Mouse (Mus musculus) MN1 (cell line): ENCODE results near the gene Gm3594.
"Not testable (repeated sequence)": the region's sequence is repeated elsewhere in the genome, so short reads cannot be mapped to it uniquely, and the experiment has no call there.

Source experiments
- DNase-seq: peaks from one replicate; pipeline ENCODE4 v3.0.0-alpha.2; 2016; ENCODE audit warnings: low spot score

The Gm3594 gene

DNA sequence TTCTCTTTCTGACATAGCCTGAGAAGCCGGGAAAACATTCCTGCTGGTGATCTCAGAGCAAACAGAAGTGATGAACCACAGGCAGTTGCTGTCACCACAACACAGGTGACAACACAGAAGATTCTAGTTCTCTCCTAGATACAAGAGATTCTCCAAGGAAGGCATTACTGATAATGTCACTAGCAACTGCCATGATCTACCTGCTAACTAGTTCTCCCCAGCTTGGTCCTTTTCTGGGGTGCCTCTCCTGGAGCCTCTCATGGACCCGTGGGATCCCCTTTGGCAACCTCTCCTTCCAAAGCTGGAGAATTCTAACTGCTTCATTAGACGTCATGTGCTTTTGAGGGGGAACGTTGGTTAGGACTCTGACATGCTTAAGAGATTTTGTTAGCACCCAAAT lies at the start of gene Gm3594:
Gm3594 (minus strand) TSS at position 101 of the 400 bp plus-strand sequence.
- not testable (repeated sequence) for DNase-seq

DNA sequence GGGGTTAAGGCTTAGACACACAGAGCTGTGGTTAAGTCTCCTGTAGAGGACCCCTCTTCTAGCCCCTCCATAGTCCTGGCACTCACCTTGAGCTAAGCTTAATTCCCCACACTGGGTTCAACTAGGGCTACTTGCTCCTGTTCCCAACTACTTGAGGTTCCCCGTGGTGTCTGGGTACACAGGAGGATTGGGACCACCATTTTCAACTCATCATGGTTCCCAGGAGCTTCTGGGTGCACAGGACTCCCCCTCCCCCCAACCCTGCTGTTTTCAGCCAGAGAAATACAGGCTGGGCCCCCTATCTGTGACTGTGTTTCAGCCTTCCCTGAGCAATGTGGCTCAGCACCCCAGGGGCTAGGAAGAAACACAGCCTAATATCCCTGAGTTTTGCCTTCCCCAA lies 41.9 kb upstream of the Gm3594 start:
- not testable (repeated sequence) for DNase-seq

DNA sequence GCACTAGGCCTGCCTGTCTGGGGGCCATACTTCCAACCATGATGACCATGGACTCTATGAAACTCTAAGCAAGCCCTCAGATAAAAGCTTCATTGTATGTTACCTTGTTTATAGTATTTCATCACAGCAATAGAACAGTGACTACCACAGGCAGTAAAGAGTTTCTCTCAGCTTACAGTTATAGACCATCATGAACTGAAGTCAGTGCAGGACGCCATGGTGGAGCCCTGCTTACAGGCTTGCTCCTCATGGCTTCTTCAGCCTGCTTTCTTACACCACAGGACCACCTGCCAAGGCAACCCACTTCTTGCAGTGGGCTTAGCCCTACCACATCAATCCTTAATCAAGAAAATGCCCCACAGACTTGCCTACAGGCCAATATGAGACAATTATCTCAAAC lies 41.1 kb upstream of the Gm3594 start:
- not testable (repeated sequence) for DNase-seq

DNA sequence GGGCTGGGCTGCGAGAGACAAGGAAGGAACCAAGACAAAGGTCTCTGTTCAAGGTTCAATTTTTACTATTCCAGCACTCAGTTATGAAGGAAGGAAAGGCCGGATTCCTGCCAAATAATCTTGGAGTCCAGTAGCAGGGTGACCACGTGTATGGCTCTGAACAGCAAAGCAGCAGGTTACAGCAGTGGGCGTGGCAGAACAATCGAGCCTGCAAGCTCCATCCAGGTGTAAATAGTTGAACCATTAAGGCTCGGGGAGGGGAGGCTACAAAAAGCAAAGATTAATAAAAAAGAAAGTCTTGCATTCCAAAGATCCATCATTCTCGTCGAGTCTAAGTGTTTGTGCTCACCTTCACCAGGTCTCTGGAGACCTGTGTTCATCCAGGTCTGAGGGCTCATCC lies 37.7 kb upstream of the Gm3594 start:
- DNase-seq, result not testable (repeated sequence)

DNA sequence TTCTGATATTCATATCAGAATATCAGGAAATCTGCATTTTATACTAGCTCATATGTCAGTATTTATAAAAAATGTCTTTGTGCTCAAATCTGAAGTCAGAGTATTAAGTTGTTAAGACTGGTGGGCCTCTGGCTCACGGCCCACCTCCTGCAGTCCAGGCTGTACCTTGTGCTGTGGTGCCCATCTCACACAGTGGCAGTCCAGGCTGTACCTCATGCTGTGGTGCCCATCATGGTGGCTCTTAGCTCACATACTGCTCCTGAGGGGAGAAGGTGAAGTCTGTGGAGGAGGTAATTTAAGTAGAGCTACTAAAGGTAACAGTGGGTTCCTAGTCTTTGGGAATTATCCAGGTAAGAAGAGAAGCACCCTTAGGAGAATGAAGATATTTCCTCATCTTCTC lies 27.4 kb upstream of the Gm3594 start:
- DNase-seq, result not testable (repeated sequence)

DNA sequence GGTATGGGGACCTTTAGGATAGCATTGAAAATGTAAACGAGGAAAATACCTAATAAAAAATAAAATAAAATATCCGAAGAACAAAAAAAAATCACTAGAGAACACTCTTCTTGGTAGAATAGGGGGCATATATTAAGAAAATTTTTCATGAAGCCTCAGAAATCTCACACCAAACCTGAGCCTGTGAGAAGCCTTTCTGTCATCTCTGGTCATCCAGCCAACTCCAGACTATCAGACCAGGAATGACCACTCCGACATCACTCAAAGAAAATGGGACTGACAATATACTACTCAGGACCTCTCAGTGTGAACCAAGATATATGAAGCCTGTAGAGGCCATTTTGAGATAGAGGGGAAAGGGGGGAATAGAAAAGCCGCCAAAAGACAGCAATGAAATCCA lies 3.6 kb downstream of the Gm3594 start:
- DNase-seq, result not testable (repeated sequence)

DNA sequence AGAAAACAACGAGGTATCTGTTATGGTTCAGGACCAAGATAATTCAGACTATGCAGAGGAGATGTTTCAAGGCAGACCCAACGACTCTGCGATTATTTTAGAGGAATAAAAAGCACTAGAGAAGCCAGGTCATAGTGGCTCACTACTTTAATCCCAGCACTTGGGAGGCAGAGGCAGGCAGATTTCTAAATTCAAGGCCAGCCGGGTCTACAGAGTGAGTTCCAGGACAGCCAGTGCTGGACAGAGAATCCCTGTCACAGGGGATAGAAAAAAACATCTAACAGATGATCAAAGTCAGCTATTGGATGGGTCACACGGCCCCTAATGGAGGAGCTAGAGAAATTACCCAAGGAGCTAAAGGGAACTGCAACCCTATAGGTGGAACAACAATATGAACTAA lies 4.2 kb downstream of the Gm3594 start:
- not testable (repeated sequence) for DNase-seq

DNA sequence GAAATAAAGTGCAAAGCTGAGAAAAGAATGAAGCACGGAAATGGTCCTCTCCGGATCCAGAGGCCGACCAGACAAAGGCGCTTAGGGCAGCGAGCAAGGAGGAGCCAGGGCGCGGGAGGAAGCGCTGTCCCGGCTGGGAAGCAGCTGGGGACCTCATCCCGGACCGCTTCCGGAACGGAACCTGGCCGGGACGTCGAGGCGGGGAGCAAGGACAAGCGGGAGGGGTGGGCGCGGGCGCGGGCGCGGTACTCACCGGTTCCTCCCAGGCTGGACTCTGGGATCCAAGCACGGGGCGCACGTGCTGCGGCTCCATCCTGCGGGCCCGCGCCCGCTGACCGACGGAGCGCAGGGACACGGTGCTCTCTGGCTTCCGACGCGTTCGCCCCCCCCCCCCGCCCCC lies 17.6 kb downstream of the Gm3594 start:
- not testable (repeated sequence) for DNase-seq

DNA sequence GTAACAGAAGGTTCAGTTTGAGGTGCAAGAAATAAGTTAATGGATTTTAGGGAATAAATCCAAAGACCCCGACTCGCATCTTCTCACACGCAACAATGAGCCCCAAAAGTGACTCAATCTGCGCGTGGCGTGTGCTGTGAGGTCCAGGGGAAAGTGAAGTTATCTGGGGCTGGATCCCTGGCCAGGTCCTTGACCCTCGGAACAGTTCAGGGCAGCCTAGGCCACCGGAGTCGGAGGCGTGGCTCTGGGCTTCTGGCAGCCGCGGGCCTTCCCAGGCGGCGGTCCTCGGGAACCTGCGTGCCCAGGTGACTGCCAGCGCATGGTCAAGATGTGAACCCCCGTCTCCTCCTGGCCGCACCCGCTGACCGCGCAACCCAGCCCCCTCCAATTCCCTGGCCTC lies 18.1 kb downstream of the Gm3594 start:
- not testable (repeated sequence) for DNase-seq

DNA sequence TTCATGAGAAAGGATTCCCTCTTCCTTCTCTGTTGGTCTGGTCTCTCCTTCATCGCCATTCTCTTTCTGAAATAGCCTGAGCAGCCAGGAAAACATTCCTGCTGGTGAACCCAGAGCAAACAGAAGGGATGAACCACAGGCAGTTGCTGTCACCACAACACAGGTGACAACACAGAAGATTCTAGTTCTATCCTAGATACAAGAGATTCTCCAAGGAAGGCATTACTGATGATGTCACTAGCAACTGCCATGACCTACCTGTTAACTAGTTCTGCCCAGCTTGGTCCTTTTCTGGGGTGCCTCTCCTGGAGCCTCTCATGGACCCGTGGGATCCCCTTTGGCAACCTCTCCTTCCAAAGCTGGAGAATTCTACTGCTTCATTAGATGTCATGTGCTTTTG lies 32.0 kb downstream of the Gm3594 start, which contains the start of gene Gm3591:
Gm3591 (minus strand) TSS at position 101 of the 400 bp plus-strand sequence.
- DNase-seq, result not testable (repeated sequence)

DNA sequence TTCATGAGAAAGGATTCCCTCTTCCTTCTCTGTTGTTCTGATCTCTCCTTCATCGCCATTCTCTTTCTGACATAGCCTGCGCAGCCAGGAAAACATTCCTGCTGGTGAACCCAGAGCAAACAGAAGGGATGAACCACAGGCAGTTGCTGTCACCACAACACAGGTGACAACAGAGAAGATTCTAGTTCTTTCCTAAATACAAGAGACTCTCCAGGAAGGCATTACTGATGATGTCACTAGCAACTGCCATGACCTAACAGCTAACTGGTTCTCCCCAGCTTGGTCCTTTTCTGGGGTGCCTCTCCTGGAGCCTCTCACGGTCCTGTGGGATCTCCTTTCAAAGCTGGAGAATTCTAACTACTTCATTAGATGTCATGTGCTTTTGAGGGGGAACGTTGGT lies 54.2 kb downstream of the Gm3594 start, which contains the start of gene Gm16440:
Gm16440 (minus strand) TSS at position 101 of the 400 bp plus-strand sequence.
- DNase-seq, result not testable (repeated sequence)
